Mouse (Mus musculus) spleen, postnatal 36 days (tissue): Measurements from ENCODE around the gene Sufu.
A peak's percentile ranks its signal among the peaks of the same experiment; 100 is the strongest.

Experiments used
- DNase-seq, 2 experiments: peaks; one replicate each; pipeline ENCODE4 v3.0.0; 2022; ENCODE audit warnings: low spot score in 2 of 2, mixed read lengths in 1 of 2

Sufu gene

GRCm38 (mm10) chr19:46514387-46514786, 117.7 kb downstream of the Sufu start:
- no peak for DNase-seq

- no peak for DNase-seq
Measured at GRCm38 (mm10) chr19:46515287-46515821, 118.7 kb downstream of the Sufu start.

- no peak for DNase-seq
Measured at GRCm38 (mm10) chr19:46516667-46517528, 120.2 kb downstream of the Sufu start.

- DNase-seq = no peak
Measured at GRCm38 (mm10) chr19:46517529-46518351, 121.0 kb downstream of the Sufu start.

GRCm38 (mm10) chr19:46518352-46518787, 121.7 kb downstream of the Sufu start:
- DNase-seq = peak; percentile 50 to 54

- DNase-seq = no peak
Measured at GRCm38 (mm10) chr19:46518828-46519621, 122.3 kb downstream of the Sufu start.

GRCm38 (mm10) chr19:46521698-46522097, 125.0 kb downstream of the Sufu start:
- DNase-seq = no peak

GRCm38 (mm10) chr19:46522433-46523044, 125.8 kb downstream of the Sufu start:
- DNase-seq = no peak

- no peak for DNase-seq
Measured at GRCm38 (mm10) chr19:46523131-46523479, 126.4 kb downstream of the Sufu start.

GRCm38 (mm10) chr19:46523480-46524151, 126.9 kb downstream of the Sufu start:
- DNase-seq = no peak

- DNase-seq = no peak
Measured at GRCm38 (mm10) chr19:46524152-46524544, 127.5 kb downstream of the Sufu start.

- peak in 1 of 2 experiments; percentile 38 for DNase-seq
Measured at GRCm38 (mm10) chr19:46524601-46525321, 128.1 kb downstream of the Sufu start.

GRCm38 (mm10) chr19:46525691-46526631, 129.3 kb downstream of the Sufu start:
- DNase-seq = no peak

- no peak for DNase-seq
Measured at GRCm38 (mm10) chr19:46527632-46528528, 131.2 kb downstream of the Sufu start.

GRCm38 (mm10) chr19:46528529-46529213, 132.0 kb downstream of the Sufu start:
- DNase-seq = peak; percentile 73 to 77

GRCm38 (mm10) chr19:46529601-46530448, 133.1 kb downstream of the Sufu start:
- no peak for DNase-seq
